Mouse (Mus musculus) left cerebral cortex, postnatal 10 days (tissue): ENCODE results near the gene Gm36028. TPM values are rescaled to one million over a fixed set of nuclear protein-coding genes. Genes with fewer than 3 reads are reported as not detected.
A peak's percentile ranks its signal among the peaks of the same experiment; 100 is the strongest.

Source experiments
- DNase-seq, 2 experiments: peaks; one replicate each; pipeline ENCODE4 v3.0.0; 2021 to 2022; ENCODE audit warnings: low spot score in 2 of 2, mixed read lengths in 1 of 2; ENCODE audit errors: extremely low spot score in 1 of 2
- intact Hi-C: fragments of 180-260 bp; cut with DNase I; formaldehyde crosslinking; loops from one replicate; pipeline ENCODE4 v1.15.1; 2025
- total RNA-seq, 2 experiments: library from RNA; stranded (reverse); gene quantifications; 2 replicates each; pipeline ENCODE4 v1.2.3; 2021

The Gm36028 gene
- under 1 TPM in 1 of 2 experiments, not detected in 1; 0.32 TPM for total RNA-seq

DNA sequence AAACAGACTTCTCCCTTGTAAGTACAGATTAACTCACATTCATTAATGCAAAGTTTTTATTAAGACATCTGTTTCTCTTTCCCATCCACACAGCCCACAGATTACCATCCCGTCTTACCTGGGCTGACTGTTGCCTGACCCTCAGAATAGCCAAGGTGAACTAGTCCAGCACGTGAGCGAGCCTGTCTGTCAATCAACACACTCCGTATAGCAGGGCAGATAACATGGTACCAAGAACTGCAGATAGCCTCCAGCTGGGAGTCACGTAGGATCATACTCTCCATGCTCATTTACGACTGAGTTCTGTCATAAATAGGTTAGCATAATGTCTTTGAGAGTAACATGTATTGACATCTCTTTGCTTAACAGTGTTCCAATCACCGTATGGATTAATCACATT, at the start of gene Gm36028:
Gene Gm36028 (minus strand): TSS at position 118 of the 400 bp plus-strand sequence.
- no peak for DNase-seq
- intact Hi-C loops: no loop called here

DNA sequence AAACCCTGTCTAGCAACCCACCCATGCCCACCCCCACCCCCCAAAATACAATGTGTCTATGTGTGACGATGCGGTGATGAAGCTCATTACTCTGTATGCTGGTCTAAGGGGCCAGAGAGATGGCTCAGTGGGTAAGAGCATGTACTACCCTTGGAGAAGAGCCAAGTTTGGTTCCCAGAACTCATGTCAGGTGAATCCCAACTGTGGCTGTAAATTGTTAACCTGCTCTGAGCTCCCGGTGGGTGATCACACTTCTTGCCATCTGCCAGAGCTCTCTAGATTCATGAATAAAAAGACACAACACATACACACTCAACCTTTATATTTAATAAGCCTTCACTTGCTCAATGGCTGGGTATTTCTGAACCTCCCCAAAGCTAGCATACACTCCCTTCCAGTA, 45.5 kb upstream of the Gm36028 start:
- no peak for DNase-seq

DNA sequence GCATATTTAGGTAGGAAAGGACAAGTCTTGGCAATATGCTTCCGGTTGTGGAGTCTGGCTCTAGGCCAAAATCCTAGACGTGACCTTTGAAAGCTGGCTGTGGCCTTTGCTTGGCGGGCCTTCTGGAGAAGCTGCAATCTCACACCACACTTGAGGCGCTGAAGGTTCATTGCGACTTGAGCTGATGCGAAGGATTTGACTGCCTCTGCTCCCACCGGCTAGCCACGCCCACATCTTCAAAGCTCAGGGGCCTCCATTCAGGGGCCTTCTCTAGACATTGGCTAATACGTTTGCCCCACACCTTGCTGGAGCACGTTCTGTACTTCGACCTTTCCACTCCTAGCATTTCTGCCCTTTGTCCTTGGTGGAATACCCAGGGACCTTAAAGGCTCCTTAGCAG, 40.4 kb upstream of the Gm36028 start:
- intact Hi-C loops: no loop called here

More for the DNA sequence above, 45.5 kb upstream of the Gm36028 start:
- intact Hi-C loops: no loop called here

DNA sequence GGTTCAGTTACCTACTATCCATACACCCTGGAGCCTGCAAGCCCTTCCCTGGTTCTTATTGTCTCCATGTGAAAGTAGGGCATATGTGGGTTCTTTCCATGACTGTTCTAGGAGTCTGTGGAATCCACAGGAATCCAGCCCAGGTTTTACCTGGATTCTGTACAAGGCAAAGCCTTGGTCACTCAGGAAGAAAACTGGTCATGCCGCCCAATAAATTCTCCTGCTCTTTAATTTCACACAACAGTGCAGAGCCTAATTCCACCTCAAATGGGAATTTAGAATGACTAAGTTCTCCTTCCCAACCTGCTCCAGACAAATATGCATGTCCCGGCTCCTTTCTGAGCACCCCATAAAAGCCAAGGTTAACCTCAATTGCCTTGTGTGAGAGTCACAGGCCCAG, 38.4 kb upstream of the Gm36028 start:
- intact Hi-C loops: no loop called here
- no peak for DNase-seq

More for the DNA sequence above, 40.4 kb upstream of the Gm36028 start:
- no peak for DNase-seq

DNA sequence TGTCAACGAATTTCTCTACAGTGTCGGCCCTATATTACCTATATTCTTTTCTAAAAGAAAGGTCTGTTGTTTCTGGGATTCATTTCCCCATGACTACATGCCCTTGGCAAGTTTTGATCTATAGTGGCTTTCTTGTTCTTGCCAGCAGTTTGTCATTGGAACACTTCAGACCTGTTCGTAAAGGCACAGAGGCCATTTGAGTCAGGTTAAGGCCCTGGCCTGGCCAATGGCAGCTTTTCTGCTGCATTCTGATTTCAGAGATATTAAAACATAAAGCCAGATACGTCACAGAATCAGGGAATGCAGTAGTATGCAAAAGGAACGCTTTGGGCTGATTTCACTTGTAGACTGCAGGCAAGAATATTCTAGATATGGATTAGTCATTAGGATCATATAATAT, 37.8 kb upstream of the Gm36028 start:
- no peak for DNase-seq
- intact Hi-C loops: no loop called here

DNA sequence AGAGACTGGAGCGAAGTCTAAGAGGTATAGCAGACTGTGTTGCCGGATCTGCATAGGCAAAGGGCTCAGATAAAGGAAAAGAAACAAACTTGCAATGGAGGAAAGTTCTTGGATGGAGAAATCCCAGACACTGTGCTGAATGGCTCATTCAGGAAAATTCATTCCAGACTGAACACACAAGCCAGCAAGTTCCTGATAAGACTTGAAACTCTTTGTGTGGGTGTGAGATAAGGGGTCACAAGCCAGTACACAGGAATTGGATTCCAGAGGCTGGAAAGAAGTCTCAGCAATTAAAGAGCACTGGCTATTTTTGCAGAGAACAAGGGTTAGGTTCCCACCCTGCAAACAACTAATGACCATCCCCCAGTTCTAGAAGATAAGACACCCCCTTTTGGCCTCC, 33.0 kb upstream of the Gm36028 start:
- intact Hi-C loops: no loop called here
- no peak for DNase-seq

DNA sequence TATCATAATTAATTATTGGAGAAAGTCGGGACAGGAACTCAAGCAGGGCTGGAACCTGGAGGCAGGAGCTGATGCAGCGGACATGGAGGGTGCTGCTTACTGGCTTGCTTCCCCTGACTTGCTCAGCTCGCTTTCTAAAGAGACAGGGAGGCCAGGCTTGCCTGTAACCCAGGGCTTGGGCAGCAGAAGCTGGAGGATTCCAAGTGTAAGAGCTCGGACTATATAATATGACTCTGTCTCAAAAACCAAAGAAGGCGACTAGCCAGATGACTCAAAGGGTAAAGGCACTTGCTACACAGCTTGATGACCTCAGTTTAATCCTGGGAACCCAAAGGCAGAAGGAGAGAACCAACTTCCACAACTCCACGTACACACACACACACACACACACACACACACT, 32.4 kb upstream of the Gm36028 start:
- no peak for DNase-seq
- intact Hi-C loops: no loop called here

DNA sequence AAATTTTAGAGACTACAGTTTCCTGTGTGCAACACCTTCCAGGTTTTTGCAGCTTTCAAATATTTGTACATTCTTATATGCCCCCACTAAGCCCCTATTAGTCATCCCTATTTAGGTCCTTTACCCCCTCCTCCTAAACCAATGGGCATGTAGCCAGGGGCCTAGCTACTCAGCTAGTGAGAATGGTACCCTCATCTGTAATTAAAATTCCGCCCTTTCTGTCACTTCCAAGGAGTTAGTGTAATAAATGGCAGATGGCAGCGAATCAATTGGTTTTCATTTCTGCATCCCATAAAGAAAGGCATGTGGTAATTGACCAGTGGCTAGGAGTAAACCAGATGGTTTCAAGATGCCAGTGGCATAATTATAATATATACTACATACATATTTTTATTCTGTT, 31.7 kb upstream of the Gm36028 start:
- no peak for DNase-seq
- intact Hi-C loops: no loop called here

DNA sequence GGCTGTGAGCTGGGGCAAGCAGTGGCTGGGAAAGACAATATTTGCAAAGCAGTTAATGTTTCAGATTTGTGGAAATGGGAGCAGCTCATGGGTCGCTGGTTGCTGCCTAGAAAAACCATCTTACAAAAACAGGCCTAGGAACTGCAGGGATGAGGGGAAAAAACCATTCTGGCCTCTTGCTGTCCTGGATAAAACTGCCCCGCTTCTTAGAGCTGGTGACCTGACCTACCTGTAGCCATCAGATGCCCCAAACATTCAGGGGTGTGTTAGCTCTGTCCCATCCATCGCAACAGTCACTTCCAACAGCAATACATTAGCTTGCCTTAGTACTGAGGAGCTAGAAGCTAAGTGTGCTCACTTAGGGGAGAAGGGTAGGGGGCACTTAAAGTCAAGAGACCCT, 28.0 kb upstream of the Gm36028 start:
- intact Hi-C loops: no loop called here
- DNase-seq: no peak

DNA sequence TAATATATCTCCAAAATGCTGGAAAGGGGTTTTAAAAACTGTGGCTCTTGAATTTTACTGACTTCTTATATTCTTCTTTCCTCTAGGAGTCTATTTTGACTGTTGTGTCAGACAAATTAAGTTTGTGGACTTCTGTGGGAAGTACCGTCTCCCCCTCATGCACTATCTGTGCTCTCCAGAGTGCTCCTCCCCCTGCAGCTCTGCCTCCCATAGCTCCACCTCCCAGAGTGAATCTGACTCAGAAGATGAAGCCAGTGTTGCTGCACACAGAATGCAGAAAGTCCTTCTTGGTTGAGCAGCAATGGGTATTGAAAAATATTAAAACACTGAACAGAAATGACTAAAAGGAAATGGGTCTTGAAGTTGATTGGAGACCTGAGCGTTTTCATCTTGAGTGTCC, 20.2 kb upstream of the Gm36028 start:
- intact Hi-C loops: no loop called here
- no peak for DNase-seq

DNA sequence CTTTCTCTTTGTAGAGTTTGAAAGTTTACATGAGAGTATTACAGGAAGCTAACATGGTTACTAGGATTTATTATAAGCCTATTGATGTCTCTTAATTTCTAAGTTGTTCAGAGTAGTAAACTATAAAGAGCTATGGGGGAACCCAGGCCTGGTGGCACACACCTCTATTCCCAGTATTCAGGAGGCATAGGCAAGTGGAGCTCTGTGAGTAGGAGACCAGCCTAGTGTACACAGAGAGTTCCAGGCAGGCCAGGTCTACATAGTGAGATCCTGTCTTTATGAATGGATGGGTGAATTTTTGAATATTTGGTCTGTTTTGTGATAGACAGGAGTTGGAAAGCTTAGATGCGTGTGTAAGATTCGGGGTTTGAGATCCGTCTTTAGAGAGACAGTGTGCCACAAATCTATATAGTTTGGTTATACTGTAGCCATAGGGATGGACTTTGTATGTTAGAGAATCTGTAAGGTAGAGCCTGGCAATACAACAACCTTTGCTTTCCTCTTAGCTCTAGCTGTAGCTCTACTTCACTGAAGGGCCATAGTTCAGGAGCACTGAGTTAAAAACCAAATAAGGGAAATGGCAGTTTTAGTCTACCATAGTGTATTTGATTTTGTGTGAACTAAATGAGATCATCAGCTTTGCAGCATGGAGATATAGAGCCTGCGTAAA, 18.9 kb upstream of the Gm36028 start:
- DNase-seq: no peak
- intact Hi-C loops: no loop called here

DNA sequence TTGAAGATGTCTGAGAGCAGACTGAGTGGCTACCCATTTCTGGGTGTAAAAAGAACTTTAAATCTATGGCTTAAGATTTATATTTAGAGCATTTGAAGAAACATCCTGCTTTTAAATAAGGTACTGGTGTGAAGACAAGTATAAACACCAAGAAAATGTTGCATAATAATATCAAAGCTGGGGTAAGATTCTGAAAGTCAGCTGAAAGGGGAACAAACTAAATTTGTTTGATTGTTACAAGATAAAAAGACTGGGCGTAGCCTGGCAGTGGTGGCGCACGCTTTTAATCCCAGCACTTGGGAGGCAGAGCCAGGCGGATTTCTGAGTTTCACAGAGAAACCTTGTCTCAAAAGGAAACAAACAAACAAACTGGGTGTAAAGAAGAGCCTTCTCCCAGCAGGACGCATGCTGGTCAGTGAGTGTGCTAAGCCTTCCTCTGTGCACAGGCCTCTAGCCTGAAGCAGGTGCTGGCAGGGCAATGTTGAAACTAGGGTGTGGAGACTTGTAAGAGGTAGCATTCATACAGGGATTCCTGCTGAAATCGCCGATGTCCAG, 18.1 kb upstream of the Gm36028 start:
- DNase-seq: no peak
- intact Hi-C loops: no loop called here

DNA sequence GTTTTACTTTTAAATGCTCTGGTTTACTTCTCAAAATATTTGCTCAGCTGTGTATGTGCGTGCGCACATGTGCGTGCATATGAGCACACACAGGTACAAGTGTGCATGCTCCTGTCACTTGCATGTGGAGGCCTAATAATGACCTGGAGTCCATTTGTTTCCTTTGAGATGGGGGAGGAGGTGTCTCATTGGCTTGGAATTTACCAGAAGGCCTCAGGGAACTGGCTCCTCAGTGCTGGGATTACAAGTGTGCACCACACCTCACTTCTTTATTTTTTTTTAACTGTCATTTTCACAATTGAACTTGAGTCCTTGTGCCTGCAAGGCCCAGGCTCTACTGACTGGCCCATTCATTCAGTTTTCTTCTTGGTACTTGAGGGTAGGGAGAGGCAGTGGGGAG, 16.5 kb upstream of the Gm36028 start:
- intact Hi-C loops: no loop called here
- DNase-seq: no peak

DNA sequence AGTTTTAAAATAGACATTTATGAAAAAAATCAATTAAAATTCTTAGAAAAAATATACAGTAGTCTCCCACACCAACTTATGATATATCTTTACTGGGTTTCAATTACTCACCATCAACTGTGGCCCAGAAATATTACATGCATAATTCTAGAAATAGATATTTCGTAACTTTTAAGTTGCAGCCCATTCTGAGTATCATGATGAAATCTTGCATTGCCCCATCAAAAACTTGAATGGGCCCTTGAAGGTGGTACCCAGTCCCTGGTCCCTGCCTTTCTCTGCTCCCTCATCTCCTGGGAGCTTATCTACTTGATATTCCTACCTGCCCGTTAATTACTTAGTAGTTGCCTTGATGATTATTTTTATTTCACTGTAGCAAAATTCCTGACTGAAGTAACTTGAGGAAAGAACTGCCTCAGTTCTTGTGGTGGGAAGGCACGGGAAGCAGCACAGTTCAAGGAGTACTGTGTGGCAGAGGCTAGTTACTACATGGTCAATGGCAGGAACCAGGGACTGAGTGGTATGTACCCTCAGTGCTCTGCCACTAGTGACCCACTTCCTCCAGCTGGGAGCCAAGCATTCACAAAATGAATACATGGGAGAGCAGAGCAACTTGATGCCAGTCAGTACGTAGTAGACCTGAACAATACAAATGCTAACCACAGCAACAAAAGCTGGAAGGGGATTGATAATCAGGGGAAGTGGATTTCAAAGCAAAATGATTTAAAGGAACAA, 13.7 kb upstream of the Gm36028 start:
- DNase-seq: no peak
- intact Hi-C loops: no loop called here

DNA sequence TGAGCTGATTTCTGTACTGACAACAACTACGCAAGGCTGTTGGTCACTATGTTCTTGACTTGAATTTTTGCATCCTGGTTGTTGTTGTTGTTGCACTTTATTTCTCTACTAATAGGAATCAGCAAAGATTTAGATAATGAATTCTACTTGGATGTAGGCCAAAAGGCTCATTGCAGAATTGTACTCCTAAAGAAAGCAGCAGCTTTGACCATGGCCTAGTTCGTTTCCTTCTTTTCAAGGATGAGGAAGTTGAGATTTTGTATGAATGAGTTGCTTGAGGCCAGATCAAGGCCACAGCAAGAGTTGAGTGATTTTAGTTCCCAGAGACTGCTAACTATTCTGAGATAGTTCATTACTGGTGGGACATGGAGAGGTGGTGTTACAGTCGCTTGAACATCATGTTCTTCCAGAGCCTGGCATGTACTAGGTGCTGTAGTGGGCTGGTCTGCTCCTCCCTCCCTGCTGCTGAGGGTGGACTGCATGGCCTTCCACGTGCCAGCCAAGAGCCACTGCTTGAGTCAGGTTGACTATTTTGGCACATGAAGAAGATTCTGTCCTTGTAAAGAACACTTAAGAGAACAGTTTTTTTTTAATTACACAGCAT, 10.3 kb upstream of the Gm36028 start:
- intact Hi-C loops: no loop called here
- peak in 1 of 2 experiments; percentile 26 for DNase-seq

DNA sequence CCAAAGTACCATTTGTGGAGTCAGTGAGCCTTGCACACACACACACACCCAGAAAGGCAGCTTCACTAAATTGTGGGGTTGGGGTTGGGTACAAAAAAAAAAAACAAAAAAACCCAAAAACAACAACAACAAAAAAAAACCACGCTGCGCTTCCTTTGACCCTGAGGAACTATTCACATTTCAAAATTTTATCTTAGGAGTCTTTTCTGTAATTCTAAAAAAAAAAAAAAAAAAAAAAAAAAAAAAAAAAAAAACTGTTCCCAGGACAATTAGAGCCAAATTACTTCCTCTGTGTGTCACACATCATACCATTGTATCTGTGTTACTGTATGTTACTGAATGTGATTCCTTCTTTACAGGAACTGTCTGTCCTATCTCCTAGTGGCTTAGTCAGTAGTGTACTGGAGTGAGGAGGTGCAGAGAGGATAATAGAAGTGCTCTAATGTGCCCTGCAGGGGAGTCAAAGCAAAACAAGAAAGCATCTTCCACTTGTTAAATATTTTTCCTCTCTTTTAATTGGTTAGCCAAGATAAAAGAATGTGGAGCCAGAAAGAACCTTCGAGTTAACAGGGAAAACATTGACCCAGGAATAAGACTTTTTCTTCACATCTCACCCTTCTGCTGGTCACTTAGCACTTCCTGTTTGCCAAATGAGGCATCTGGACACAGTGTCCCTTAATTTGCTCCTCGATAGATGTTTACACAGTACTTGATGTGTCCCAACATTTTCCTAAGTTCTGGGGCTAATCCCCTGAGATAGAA, 8.7 kb upstream of the Gm36028 start:
- no peak for DNase-seq
- intact Hi-C loops: loop anchor here (5.0 kb wide), 1 partner anchor 182 kb away; no protein-coding TSS in a partner anchor

DNA sequence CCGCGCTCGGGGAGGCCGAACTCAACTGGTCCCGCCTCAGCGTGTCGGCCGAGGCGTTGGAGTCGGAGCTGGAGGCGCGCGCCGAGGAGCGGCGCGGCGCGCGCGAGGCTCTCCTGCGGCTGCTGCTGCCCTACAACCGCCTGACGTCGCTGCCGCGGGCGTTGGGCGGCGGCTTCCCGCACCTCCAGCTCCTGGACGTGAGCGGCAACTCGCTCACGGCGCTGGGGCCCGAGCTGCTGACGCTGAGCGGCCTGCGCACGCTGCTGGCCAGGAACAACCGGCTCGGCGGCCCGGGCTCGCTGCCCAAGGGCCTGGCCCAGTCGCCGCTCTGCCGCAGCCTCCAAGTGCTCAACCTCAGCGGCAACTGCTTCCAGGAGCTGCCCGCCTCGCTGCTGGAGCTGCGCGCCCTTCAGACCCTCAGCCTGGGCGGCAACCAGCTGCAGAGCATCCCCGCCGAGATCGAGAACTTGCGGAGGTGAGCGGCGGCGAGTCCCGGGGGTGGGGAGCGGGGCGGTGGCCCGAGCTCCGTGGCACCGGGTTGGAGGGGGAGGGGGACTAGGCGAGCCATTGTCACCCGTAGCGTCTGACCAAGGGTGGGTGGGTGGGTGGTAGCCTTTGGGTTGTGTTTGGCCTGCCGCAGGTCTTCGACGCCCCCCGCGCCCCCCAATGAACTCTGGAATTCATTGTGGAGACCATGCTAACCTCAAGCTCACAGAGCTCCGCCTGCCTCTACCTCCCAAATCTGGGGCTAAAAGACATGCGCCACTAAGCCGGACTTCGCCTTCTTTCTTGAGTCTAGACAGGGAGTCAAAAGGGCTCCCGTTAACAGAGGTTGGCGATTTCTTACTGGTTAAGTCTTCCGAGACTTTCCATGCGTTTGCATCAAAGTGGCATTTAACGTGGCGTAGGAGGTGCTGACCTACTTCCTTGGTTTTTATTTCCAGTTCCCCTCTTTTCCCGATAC, 7.8 kb upstream of the Gm36028 start:
- DNase-seq: peak; percentile 32 to 75
- intact Hi-C loops: loop anchor here (5.0 kb wide), 1 partner anchor 181 kb away; no protein-coding TSS in a partner anchor
